Mouse (Mus musculus) embryonic facial prominence, embryonic 15.5 days (tissue): Measurements from ENCODE around the gene Srp54c. TPM values are rescaled to one million over a fixed set of nuclear protein-coding genes. Genes with fewer than 3 reads are reported as not detected.

ENCODE experiments used
- ATAC-seq: fragments of 200-750 bp; cut with Nextera tagmentation; 2 replicates; pipeline ENCODE4 v1.8.0; 2017; ENCODE audit warnings: low read depth, moderate TSS enrichment; ENCODE audit not compliant: insufficient number of reproducible peaks, low FRiP score, low TSS enrichment
- H3K27ac ChIP-seq: fragments of 300-500 bp; sonication (generic); replicated peaks from 2 replicates; pipeline ENCODE4 v1.5.1; 2015; ENCODE audit warnings: mild to moderate bottlenecking, inconsistent platforms
- H3K27me3 ChIP-seq: fragments of 300-500 bp; sonication (generic); 2 replicates; pipeline ENCODE4 v1.6.1; 2015; ENCODE audit warnings: inconsistent platforms
- H3K36me3 ChIP-seq: fragments of 300-500 bp; sonication (generic); 2 replicates; pipeline ENCODE4 v1.6.1; 2015; ENCODE audit warnings: mild to moderate bottlenecking, inconsistent platforms
- H3K4me1 ChIP-seq: fragments of 300-500 bp; sonication (generic); 2 replicates; pipeline ENCODE4 v1.6.1; 2015; ENCODE audit warnings: inconsistent platforms
- H3K4me2 ChIP-seq: fragments of 300-500 bp; sonication (generic); replicated peaks from 2 replicates; pipeline ENCODE4 v1.6.1; 2015; ENCODE audit warnings: mild to moderate bottlenecking, inconsistent platforms
- H3K4me3 ChIP-seq: fragments of 300-500 bp; sonication (generic); replicated peaks from 2 replicates; pipeline ENCODE4 v1.5.1; 2015; ENCODE audit warnings: mild to moderate bottlenecking, inconsistent platforms
- H3K9ac ChIP-seq: fragments of 300-500 bp; sonication (generic); 2 replicates; pipeline ENCODE4 v1.6.1; 2015; ENCODE audit warnings: inconsistent platforms
- H3K9me3 ChIP-seq: fragments of 300-500 bp; sonication (generic); replicated peaks from 2 replicates; pipeline ENCODE4 v1.6.1; 2016; ENCODE audit warnings: inconsistent platforms
- WGBS: fragments of 180-500 bp; shearing (Covaris S2); methylation state at CpG from one replicate; pipeline ENCODE4 v1.1.7; 2015; 5-methylcytosine and 5-hydroxymethylcytosine counted together
- polyA plus RNA-seq: library from polyadenylated mRNA; unstranded; fragments of >200 nt; fragmentation: Nextera tagmentation; extraction: Ambion mirVana; gene quantifications from 2 replicates; pipeline ENCODE4 v1.2.1, GENCODE M21; 2015

The Srp54c gene
- polyA plus RNA-seq, 1 experiment from 2014 or later, result 69.2 TPM

- 95% methylated on average over 9 of the region's 9 CpGs for WGBS
- peaks cover 50% of the 10 kb centered on the region for H3K36me3 ChIP-seq
- H3K9ac ChIP-seq, result no peak overlapping the region
- H3K4me1 ChIP-seq, result peaks cover 15% of the 10 kb centered on the region
- H3K4me2 ChIP-seq, result no peak overlapping the region
- no peaks in the 10 kb centered on the region for H3K27me3 ChIP-seq
- no peak overlapping the region for H3K27ac ChIP-seq
- ATAC-seq, result no peak
- H3K4me3 ChIP-seq, result no peak overlapping the region
- no peaks in the 10 kb centered on the region for H3K9me3 ChIP-seq
Observed at GRCm38 (mm10) chr12:55298112-55298511, 68.1 kb downstream of the Srp54c start.

- no peaks in the 10 kb centered on the region for H3K9me3 ChIP-seq
- no peaks in the 10 kb centered on the region for H3K27me3 ChIP-seq
- no peak within 1 kb of the TSS for H3K4me3 ChIP-seq
- WGBS, result 86% methylated on average over 5 of the region's 5 CpGs
- peaks cover 23% of the 10 kb centered on the region for H3K4me1 ChIP-seq
- no peak within 1 kb of the TSS for H3K4me2 ChIP-seq
- H3K9ac ChIP-seq, result no peak within 1 kb of the TSS
- no peak for ATAC-seq
- peaks cover 40% of the 10 kb centered on the region for H3K36me3 ChIP-seq
- no peak within 1 kb of the TSS for H3K27ac ChIP-seq
Observed at GRCm38 (mm10) chr12:55299336-55299735, 69.4 kb downstream of the Srp54c start, which contains the start of gene 1110008L16Rik. Gene 1110008L16Rik (plus strand): TSS chr12:55299577.

- H3K9ac ChIP-seq, result no peak overlapping the region
- H3K27ac ChIP-seq, result no peak overlapping the region
- no peaks in the 10 kb centered on the region for H3K27me3 ChIP-seq
- peaks cover 26% of the 10 kb centered on the region for H3K4me1 ChIP-seq
- H3K9me3 ChIP-seq, result no peaks in the 10 kb centered on the region
- WGBS, result 84% methylated on average over 3 of the region's 3 CpGs
- peak overlapping the region; percentile 57 for H3K4me2 ChIP-seq
- no peak for ATAC-seq
- H3K36me3 ChIP-seq, result peaks cover 28% of the 10 kb centered on the region
- H3K4me3 ChIP-seq, result peak overlapping the region; percentile 63; the same call in 1 of the 2 replicates
Observed at GRCm38 (mm10) chr12:55300820-55301351, 70.9 kb downstream of the Srp54c start.

GRCm38 (mm10) chr12:55301472-55302300 is 71.7 kb downstream of the Srp54c start:
- Histone ChIP-seq H3K27ac (peak overlapping the region; percentile 94), H3K9ac (peak overlapping the region; percentile 65), H3K4me2 (peak overlapping the region; percentile 57), H3K27me3 (no peaks in the 10 kb centered on the region), H3K36me3 (peaks cover 27% of the 10 kb centered on the region), H3K9me3 (no peaks in the 10 kb centered on the region), H3K4me1 (peaks cover 26% of the 10 kb centered on the region), H3K4me3 (peak overlapping the region; percentile 63)
- 39% methylated on average over 11 of the region's 11 CpGs for WGBS
- no peak for ATAC-seq

- WGBS, result under 1% methylated on average over 55 of the region's 55 CpGs
- ATAC-seq, result peak; percentile 93
- H3K9ac ChIP-seq, result peak within 1 kb of the TSS; percentile 65
- no peaks in the 10 kb centered on the region for H3K9me3 ChIP-seq
- H3K4me3 ChIP-seq, result peak within 1 kb of the TSS; percentile 63
- no peaks in the 10 kb centered on the region for H3K27me3 ChIP-seq
- H3K4me2 ChIP-seq, result peak within 1 kb of the TSS; percentile 57
- peak within 1 kb of the TSS; percentile 94 for H3K27ac ChIP-seq
- peaks cover 26% of the 10 kb centered on the region for H3K4me1 ChIP-seq
- peaks cover 17% of the 10 kb centered on the region; the same call in 1 of the 2 replicates for H3K36me3 ChIP-seq
Observed at GRCm38 (mm10) chr12:55302485-55303441, 72.8 kb downstream of the Srp54c start, which contains the start of gene Ppp2r3c. Gene Ppp2r3c (minus strand): TSS chr12:55302998.

GRCm38 (mm10) chr12:55306371-55306770 is 76.4 kb downstream of the Srp54c start:
- WGBS, result 96% methylated on average over 4 of the region's 4 CpGs

GRCm38 (mm10) chr12:55307566-55307965 is 77.6 kb downstream of the Srp54c start:
- Histone ChIP-seq H3K36me3 (0 out of 2 replicates have a peak, but pooled peaks cover 13% of the 10 kb centered on the region), H3K27me3 (no peaks in the 10 kb centered on the region), H3K9me3 (no peaks in the 10 kb centered on the region), H3K4me1 (peaks cover 12% of the 10 kb centered on the region), H3K27ac (no peak overlapping the region), H3K9ac (no peak overlapping the region), H3K4me2 (no peak overlapping the region), H3K4me3 (no peak overlapping the region)
- 84% methylated on average over 6 of the region's 6 CpGs for WGBS
- ATAC-seq, result no peak

More at GRCm38 (mm10) chr12:55306371-55306770, 76.4 kb downstream of the Srp54c start:
- H3K4me2 ChIP-seq, result no peak overlapping the region
- H3K9ac ChIP-seq, result no peak overlapping the region
- H3K27ac ChIP-seq, result no peak overlapping the region
- no peaks in the 10 kb centered on the region for H3K9me3 ChIP-seq
- H3K4me1 ChIP-seq, result peaks cover 19% of the 10 kb centered on the region
- no peak overlapping the region for H3K4me3 ChIP-seq
- H3K36me3 ChIP-seq, result 0 out of 2 replicates have a peak, but pooled peaks cover 13% of the 10 kb centered on the region
- ATAC-seq, result no peak
- no peaks in the 10 kb centered on the region for H3K27me3 ChIP-seq

- Histone ChIP-seq H3K27ac (no peak overlapping the region), H3K27me3 (no peaks in the 10 kb centered on the region), H3K36me3 (0 out of 2 replicates have a peak, but pooled peaks cover 13% of the 10 kb centered on the region), H3K4me2 (no peak overlapping the region), H3K9me3 (no peaks in the 10 kb centered on the region), H3K9ac (no peak overlapping the region), H3K4me1 (peaks cover 8% of the 10 kb centered on the region), H3K4me3 (no peak overlapping the region)
- ATAC-seq, result no peak
- WGBS, result 90% methylated on average over 9 of the region's 9 CpGs
Observed at GRCm38 (mm10) chr12:55308731-55309130, 78.8 kb downstream of the Srp54c start.

GRCm38 (mm10) chr12:55309501-55309900 is 79.5 kb downstream of the Srp54c start:
- Histone ChIP-seq H3K36me3 (peaks cover 15% of the 10 kb centered on the region; the same call in 1 of the 2 replicates), H3K27me3 (no peaks in the 10 kb centered on the region), H3K4me2 (no peak overlapping the region), H3K4me3 (no peak overlapping the region), H3K9me3 (no peaks in the 10 kb centered on the region), H3K27ac (no peak overlapping the region), H3K9ac (no peak overlapping the region), H3K4me1 (0 out of 2 replicates have a peak, but pooled peaks cover 3% of the 10 kb centered on the region)
- whole genome bisulfite sequencing, result 69% methylated on average over 8 of the region's 8 CpGs
- no peak for ATAC-seq

GRCm38 (mm10) chr12:55311841-55312240 is 81.9 kb downstream of the Srp54c start:
- Histone ChIP-seq H3K27ac (no peak overlapping the region), H3K4me3 (no peak overlapping the region), H3K9me3 (no peaks in the 10 kb centered on the region), H3K27me3 (no peaks in the 10 kb centered on the region), H3K4me2 (no peak overlapping the region), H3K4me1 (no peaks in the 10 kb centered on the region), H3K9ac (no peak overlapping the region), H3K36me3 (peaks cover 12% of the 10 kb centered on the region; the same call in 1 of the 2 replicates)
- no peak for ATAC-seq
- WGBS, result 85% methylated on average over 7 of the region's 7 CpGs
